Mouse (Mus musculus) embryonic facial prominence, embryonic 12.5 days (tissue): ENCODE measurements around the gene Srrm1. TPM values are rescaled to one million over a fixed set of nuclear protein-coding genes. Genes with fewer than 3 reads are reported as not detected.
A peak's percentile ranks its signal among the peaks of the same experiment; 100 is the strongest.

Source experiments
- ATAC-seq: fragments of 200-750 bp; cut with Nextera tagmentation; 2 replicates; pipeline ENCODE4 v1.8.0; 2017; ENCODE audit not compliant: insufficient number of reproducible peaks, insufficient read depth, low FRiP score, low TSS enrichment
- H3K27ac ChIP-seq: fragments of 300-500 bp; sonication (generic); 2 replicates; pipeline ENCODE4 v1.5.1; 2016; ENCODE audit warnings: mild to moderate bottlenecking
- H3K27me3 ChIP-seq: fragments of 300-500 bp; sonication (generic); 2 replicates; pipeline ENCODE4 v1.6.1; 2016; ENCODE audit warnings: mild to moderate bottlenecking, moderate library complexity
- H3K36me3 ChIP-seq: fragments of 300-500 bp; sonication (generic); 2 replicates; pipeline ENCODE4 v1.6.1; 2016; ENCODE audit warnings: mild to moderate bottlenecking
- H3K4me1 ChIP-seq: fragments of 300-500 bp; sonication (generic); 2 replicates; pipeline ENCODE4 v1.6.1; 2016
- H3K4me2 ChIP-seq: fragments of 300-500 bp; sonication (generic); replicated peaks from 2 replicates; pipeline ENCODE4 v1.6.1; 2016; ENCODE audit warnings: mild to moderate bottlenecking, moderate library complexity
- H3K4me3 ChIP-seq: fragments of 300-500 bp; sonication (generic); 2 replicates; pipeline ENCODE4 v1.5.1; 2016; ENCODE audit warnings: mild to moderate bottlenecking
- H3K9ac ChIP-seq: fragments of 300-500 bp; sonication (generic); 2 replicates; pipeline ENCODE4 v1.6.1; 2016; ENCODE audit warnings: mild to moderate bottlenecking, moderate library complexity
- H3K9me3 ChIP-seq: fragments of 300-500 bp; sonication (generic); 2 replicates; pipeline ENCODE4 v1.6.1; 2016; ENCODE audit warnings: mild to moderate bottlenecking, moderate library complexity
- WGBS: fragments of 180-500 bp; shearing (Covaris S2); methylation state at CpG from one replicate; pipeline ENCODE4 v1.1.7; 2016; 5-methylcytosine and 5-hydroxymethylcytosine counted together
- polyA plus RNA-seq: library from polyadenylated mRNA; unstranded; fragments of >200 nt; fragmentation: Nextera tagmentation; extraction: Ambion mirVana; gene quantifications from 2 replicates; pipeline ENCODE4 v1.2.1, GENCODE M21; 2016

The Srrm1 gene
- polyA plus RNA-seq, 1 experiment from 2014 or later, result 276 TPM

GRCm38 (mm10) chr4:135300248-135301041 lies 52.7 kb downstream of the Srrm1 start:
- H3K9me3 ChIP-seq, result no peaks in the 10 kb centered on the region
- no peak overlapping the region for H3K4me3 ChIP-seq
- no peak for ATAC-seq
- no peak overlapping the region for H3K27ac ChIP-seq
- WGBS, result 89% methylated on average over 26 of the region's 26 CpGs
- H3K36me3 ChIP-seq, result no peaks in the 10 kb centered on the region
- H3K27me3 ChIP-seq, result 0 out of 2 replicates have a peak, but pooled peaks cover 4% of the 10 kb centered on the region
- no peak overlapping the region for H3K9ac ChIP-seq
- H3K4me1 ChIP-seq, result peaks cover 9% of the 10 kb centered on the region; the same call in 1 of the 2 replicates
- H3K4me2 ChIP-seq, result no peak overlapping the region

GRCm38 (mm10) chr4:135298680-135299079 lies 54.4 kb downstream of the Srrm1 start:
- Histone ChIP-seq H3K27ac (peak overlapping the region; percentile 57; the same call in 1 of the 2 replicates), H3K4me2 (no peak overlapping the region), H3K9me3 (no peaks in the 10 kb centered on the region), H3K27me3 (0 out of 2 replicates have a peak, but pooled peaks cover 4% of the 10 kb centered on the region), H3K9ac (no peak overlapping the region), H3K4me3 (no peak overlapping the region), H3K4me1 (peaks cover 9% of the 10 kb centered on the region; the same call in 1 of the 2 replicates), H3K36me3 (no peaks in the 10 kb centered on the region)
- ATAC-seq, result no peak
- 85% methylated on average over 10 of the region's 10 CpGs for WGBS

GRCm38 (mm10) chr4:135297931-135298546 lies 55.1 kb downstream of the Srrm1 start:
- H3K27ac ChIP-seq, result peak overlapping the region; percentile 57; the same call in 1 of the 2 replicates
- H3K4me3 ChIP-seq, result no peak overlapping the region
- no peaks in the 10 kb centered on the region for H3K36me3 ChIP-seq
- peak; percentile 53; the same call in 1 of the 2 replicates for ATAC-seq
- H3K9me3 ChIP-seq, result no peaks in the 10 kb centered on the region
- H3K4me2 ChIP-seq, result no peak overlapping the region
- H3K9ac ChIP-seq, result no peak overlapping the region
- peaks cover 9% of the 10 kb centered on the region; the same call in 1 of the 2 replicates for H3K4me1 ChIP-seq
- H3K27me3 ChIP-seq, result 0 out of 2 replicates have a peak, but pooled peaks cover 4% of the 10 kb centered on the region
- WGBS, result 59% methylated on average over 15 of the region's 15 CpGs

GRCm38 (mm10) chr4:135297146-135297545 lies 56.0 kb downstream of the Srrm1 start:
- no peak for ATAC-seq
- no peak overlapping the region for H3K4me2 ChIP-seq
- H3K9ac ChIP-seq, result no peak overlapping the region
- no peaks in the 10 kb centered on the region for H3K36me3 ChIP-seq
- no peak overlapping the region for H3K4me3 ChIP-seq
- H3K4me1 ChIP-seq, result peaks cover 15% of the 10 kb centered on the region; the same call in 1 of the 2 replicates
- WGBS, result 74% methylated on average over 7 of the region's 7 CpGs
- 0 out of 2 replicates have a peak, but pooled peaks cover 4% of the 10 kb centered on the region for H3K27me3 ChIP-seq
- H3K27ac ChIP-seq, result no peak overlapping the region
- H3K9me3 ChIP-seq, result no peaks in the 10 kb centered on the region

GRCm38 (mm10) chr4:135296565-135296964 lies 56.6 kb downstream of the Srrm1 start:
- no peak for ATAC-seq
- Histone ChIP-seq H3K9me3 (no peaks in the 10 kb centered on the region), H3K9ac (no peak overlapping the region), H3K4me3 (no peak overlapping the region), H3K4me1 (peaks cover 16% of the 10 kb centered on the region; the same call in 1 of the 2 replicates), H3K36me3 (no peaks in the 10 kb centered on the region), H3K27me3 (0 out of 2 replicates have a peak, but pooled peaks cover 4% of the 10 kb centered on the region), H3K4me2 (no peak overlapping the region), H3K27ac (no peak overlapping the region)

GRCm38 (mm10) chr4:135293813-135294212 lies 59.3 kb downstream of the Srrm1 start:
- H3K4me3 ChIP-seq, result no peak overlapping the region
- H3K4me1 ChIP-seq, result peaks cover 16% of the 10 kb centered on the region; the same call in 1 of the 2 replicates
- no peak overlapping the region for H3K27ac ChIP-seq
- H3K9me3 ChIP-seq, result no peaks in the 10 kb centered on the region
- no peak overlapping the region for H3K4me2 ChIP-seq
- no peaks in the 10 kb centered on the region for H3K36me3 ChIP-seq
- no peak for ATAC-seq
- no peak overlapping the region for H3K9ac ChIP-seq
- 87% methylated on average over 3 of the region's 3 CpGs for WGBS
- 0 out of 2 replicates have a peak, but pooled peaks cover 4% of the 10 kb centered on the region for H3K27me3 ChIP-seq

GRCm38 (mm10) chr4:135292477-135293089 lies 60.5 kb downstream of the Srrm1 start:
- H3K27me3 ChIP-seq, result no peaks in the 10 kb centered on the region
- H3K4me1 ChIP-seq, result peaks cover 8% of the 10 kb centered on the region; the same call in 1 of the 2 replicates
- H3K9ac ChIP-seq, result no peak overlapping the region
- no peaks in the 10 kb centered on the region for H3K36me3 ChIP-seq
- 6% methylated on average over 12 of the region's 12 CpGs for WGBS
- H3K4me3 ChIP-seq, result no peak overlapping the region; the same call in 1 of the 2 replicates
- ATAC-seq, result 0 out of 2 replicates have a peak, but pooled peaks have one; percentile 6
- H3K4me2 ChIP-seq, result peak overlapping the region; percentile 32; the same call in 1 of the 2 replicates
- no peak overlapping the region for H3K27ac ChIP-seq
- H3K9me3 ChIP-seq, result no peaks in the 10 kb centered on the region

GRCm38 (mm10) chr4:135291841-135292240 lies 61.3 kb downstream of the Srrm1 start:
- Histone ChIP-seq H3K4me2 (no peak overlapping the region), H3K4me3 (no peak overlapping the region), H3K9me3 (no peaks in the 10 kb centered on the region), H3K27me3 (no peaks in the 10 kb centered on the region), H3K9ac (no peak overlapping the region), H3K4me1 (peaks cover 11% of the 10 kb centered on the region), H3K36me3 (no peaks in the 10 kb centered on the region), H3K27ac (no peak overlapping the region)
- ATAC-seq, result no peak
- 39% methylated on average over 6 of the region's 6 CpGs for WGBS

GRCm38 (mm10) chr4:135291199-135291598 lies 61.9 kb downstream of the Srrm1 start:
- no peaks in the 10 kb centered on the region for H3K36me3 ChIP-seq
- no peaks in the 10 kb centered on the region for H3K9me3 ChIP-seq
- H3K4me2 ChIP-seq, result no peak overlapping the region
- no peak overlapping the region for H3K4me3 ChIP-seq
- H3K27me3 ChIP-seq, result no peaks in the 10 kb centered on the region
- 86% methylated on average over 8 of the region's 8 CpGs for WGBS
- no peak overlapping the region for H3K27ac ChIP-seq
- ATAC-seq, result no peak
- H3K4me1 ChIP-seq, result peaks cover 18% of the 10 kb centered on the region
- H3K9ac ChIP-seq, result no peak overlapping the region

- ATAC-seq, result no peak
- no peaks in the 10 kb centered on the region for H3K36me3 ChIP-seq
- peaks cover 18% of the 10 kb centered on the region for H3K4me1 ChIP-seq
- 80% methylated on average over 3 of the region's 3 CpGs for WGBS
- no peaks in the 10 kb centered on the region for H3K27me3 ChIP-seq
- H3K4me2 ChIP-seq, result no peak overlapping the region
- H3K4me3 ChIP-seq, result no peak overlapping the region
- H3K9ac ChIP-seq, result no peak overlapping the region
- no peak overlapping the region for H3K27ac ChIP-seq
- no peaks in the 10 kb centered on the region for H3K9me3 ChIP-seq
These were observed 65.1 kb downstream of the Srrm1 start for GRCm38 (mm10) chr4:135287975-135288374.

- no peaks in the 10 kb centered on the region for H3K9me3 ChIP-seq
- no peak for ATAC-seq
- H3K27ac ChIP-seq, result 0 out of 2 replicates have a peak overlapping the region, but pooled peaks have one; percentile 36
- H3K4me3 ChIP-seq, result 0 out of 2 replicates have a peak overlapping the region, but pooled peaks have one; percentile 7
- H3K27me3 ChIP-seq, result no peaks in the 10 kb centered on the region
- H3K9ac ChIP-seq, result peak overlapping the region; percentile 33; the same call in 1 of the 2 replicates
- WGBS, result 10% methylated on average over 16 of the region's 16 CpGs
- peaks cover 11% of the 10 kb centered on the region for H3K4me1 ChIP-seq
- H3K36me3 ChIP-seq, result no peaks in the 10 kb centered on the region
- H3K4me2 ChIP-seq, result peak overlapping the region; percentile 37
These were observed 66.2 kb downstream of the Srrm1 start for GRCm38 (mm10) chr4:135286833-135287395.
